Comparison of ENCODE assay signal across 13 mouse cellular contexts in the genomic region with DNA sequence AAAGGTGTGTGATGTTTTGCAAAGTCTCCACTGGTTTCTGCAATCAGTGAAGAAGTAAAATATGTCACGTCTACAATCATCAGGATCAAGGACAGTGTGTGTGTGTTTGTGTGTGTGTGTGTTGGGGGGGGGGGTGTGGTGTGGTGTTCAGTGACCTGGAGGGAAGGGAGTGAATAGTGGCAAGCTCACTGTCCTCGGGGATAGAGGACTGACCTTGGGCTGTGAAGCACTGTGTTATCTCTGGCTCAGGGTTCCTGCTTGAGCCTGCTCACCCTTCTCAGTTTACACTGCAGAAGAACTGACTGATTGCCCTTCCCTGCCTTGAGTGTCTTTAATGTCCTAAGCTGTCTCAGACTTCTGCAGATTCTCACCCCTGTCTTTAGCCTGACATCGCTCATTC.
DNase-seq lines count a peak whose midpoint lies in the region; ATAC-seq and TF ChIP-seq lines count a peak whose summit lies in the region.
"Had no signal": no experiment of that assay in that cellular context is flagged by ENCODE, and none has a peak within 500 bp of the region (broad histone marks: within the 10 kb centered on the region; RNA-seq: fewer than 3 reads in every experiment).

No protein-coding gene starts in this region.

- H3K79me2 ChIP-seq in liver, adult 2 months (ENCODE audit: control insufficient read depth, insufficient read depth, low read length): no peaks in the 10 kb centered on the region
- H3K79me2 ChIP-seq in myocyte (ENCODE audit: control insufficient read depth, insufficient read depth): no peaks in the 10 kb centered on the region

- WGBS in liver, adult 2 months: 38% methylated on average over 3 of the region's 3 CpGs
- WGBS in intestine, embryonic 16.5 days: 30% methylated on average over 3 of the region's 3 CpGs

- ATAC-seq in intestine, embryonic 16.5 days: peak; percentile 67
- no peak for ATAC-seq in cerebellum, adult (ENCODE audit: insufficient number of reproducible peaks, low FRiP score, low TSS enrichment)

- peak overlapping the region; percentile 31; the same call in 1 of the 2 replicates for H3K9ac ChIP-seq in liver, adult 2 months (ENCODE audit: low read depth, low read length)
- 0 out of 2 replicates have a peak overlapping the region, but pooled peaks have one; percentile 29 for H3K9ac ChIP-seq in intestine, embryonic 16.5 days (ENCODE audit: low read depth, low read length)
- H3K9ac ChIP-seq: liver, embryonic 14.5 days had no signal

- no peaks in the 10 kb centered on the region for H3K27me3 ChIP-seq in liver, adult 2 months (ENCODE audit: control insufficient read depth, insufficient read depth, low read length)
- no peaks in the 10 kb centered on the region for H3K27me3 ChIP-seq in intestine, embryonic 16.5 days (replicated peaks; ENCODE audit: control insufficient read depth, insufficient read depth, low read length)
- H3K27me3 ChIP-seq in myocyte (ENCODE audit: control insufficient read depth, insufficient read depth, insufficient read length): no peaks in the 10 kb centered on the region

- H3K27ac ChIP-seq in liver, adult 2 months (replicated peaks; ENCODE audit: insufficient read depth, low read depth, low read length): peak overlapping the region; percentile 84
- H3K27ac ChIP-seq in intestine, embryonic 16.5 days (ENCODE audit: low read length): peak overlapping the region; percentile 95
- H3K27ac ChIP-seq: liver, embryonic 14.5 days; macrophage had no signal

- no peak overlapping the region for H3ac ChIP-seq in myocyte (ENCODE audit: control insufficient read depth, insufficient read length)

- no peak overlapping the region for H3K4me3 ChIP-seq in liver, adult 2 months (ENCODE audit: insufficient read depth, low read depth, low read length)
- peak overlapping the region; percentile 22; the same call in 1 of the 2 replicates for H3K4me3 ChIP-seq in intestine, embryonic 16.5 days (ENCODE audit: low read length)
- H3K4me3 ChIP-seq in myocyte: no peak overlapping the region

- H3K4me2 ChIP-seq in intestine, embryonic 16.5 days (ENCODE audit: low read depth, low read length): peak overlapping the region; percentile 37
- peak overlapping the region; percentile 98 for H3K4me2 ChIP-seq in myocyte (ENCODE audit: low read depth)

- TF ChIP-seq POLR2A in liver, adult 2 months (IDR thresholded peaks at IDR 0.05; ENCODE audit: extremely low read depth, insufficient read depth, low read length): no peak
- TF ChIP-seq POLR2A in myocyte (IDR thresholded peaks at IDR 0.05; ENCODE audit: insufficient read length, low read depth): no peak

- H3K4me1 ChIP-seq in liver, adult 2 months (ENCODE audit: control insufficient read depth, insufficient read depth, low read length): peaks cover 13% of the 10 kb centered on the region
- H3K4me1 ChIP-seq in intestine, embryonic 16.5 days (ENCODE audit: control insufficient read depth, insufficient read depth, low read length): peaks cover 27% of the 10 kb centered on the region

- TF ChIP-seq CTCF in liver, adult 2 months (IDR thresholded peaks at IDR 0.05; ENCODE audit: low read depth, low read length): no peak

- no peaks in the 10 kb centered on the region for H3K9me3 ChIP-seq in intestine, embryonic 16.5 days (ENCODE audit: control insufficient read depth, low read length)

- no peaks in the 10 kb centered on the region for H3K36me3 ChIP-seq in liver, adult 2 months (ENCODE audit: control insufficient read depth, insufficient read depth, low read length)
- no peaks in the 10 kb centered on the region for H3K36me3 ChIP-seq in intestine, embryonic 16.5 days (ENCODE audit: control insufficient read depth, insufficient read depth, low read length)
- H3K36me3 ChIP-seq in myocyte (ENCODE audit: control insufficient read depth, insufficient read depth): no peaks in the 10 kb centered on the region

- DNase-seq in liver, adult 2 months (ENCODE audit: extremely low read depth, low read depth, low spot score): peak; percentile 71
- no peak for DNase-seq in liver
- peak; percentile 33 for DNase-seq in adrenal gland, postnatal 10 days
- DNase-seq in urinary bladder, adult 2 months (ENCODE audit: low spot score): no peak
- DNase-seq: cerebellum, adult 18-20 months; heart, postnatal 10 days; layer of hippocampus, postnatal 36 days; right cerebral cortex, postnatal 25 days had no signal

TF ChIP-seq in myocyte, 11 proteins besides CTCF, POLR2A, EP300 and RAD21:
- TF ChIP-seq USF1 (IDR thresholded peaks at IDR 0.05; ENCODE audit: low read depth): no peak
- no peak for TF ChIP-seq TCF12 (IDR thresholded peaks at IDR 0.05; ENCODE audit: insufficient read depth, poor library complexity, severe bottlenecking)
- TF ChIP-seq MAX (IDR thresholded peaks at IDR 0.05; ENCODE audit: low read depth): no peak
- no peak for TF ChIP-seq POLR2AphosphoS2 (IDR thresholded peaks at IDR 0.05; ENCODE audit: insufficient read length, low read depth)
- TF ChIP-seq REST (IDR thresholded peaks at IDR 0.05; ENCODE audit: insufficient read depth, insufficient read length): no peak

Comparison
In these comparisons a context has a peak if more than half of its experiments do, and no peak if none do; other contexts are left out.
1. DNase-seq: peak in liver, adult 2 months (single experiment) and adrenal gland, postnatal 10 days (single experiment); none in liver (single experiment) and urinary bladder, adult 2 months (single experiment).